Mouse (Mus musculus): ENCODE results near the gene Apon. TPM values are rescaled to one million over a fixed set of nuclear protein-coding genes. Genes with fewer than 3 reads are reported as not detected.

Apon gene
- polyA plus RNA-seq (2017; shearing (Covaris generic)), result not detected

DNA sequence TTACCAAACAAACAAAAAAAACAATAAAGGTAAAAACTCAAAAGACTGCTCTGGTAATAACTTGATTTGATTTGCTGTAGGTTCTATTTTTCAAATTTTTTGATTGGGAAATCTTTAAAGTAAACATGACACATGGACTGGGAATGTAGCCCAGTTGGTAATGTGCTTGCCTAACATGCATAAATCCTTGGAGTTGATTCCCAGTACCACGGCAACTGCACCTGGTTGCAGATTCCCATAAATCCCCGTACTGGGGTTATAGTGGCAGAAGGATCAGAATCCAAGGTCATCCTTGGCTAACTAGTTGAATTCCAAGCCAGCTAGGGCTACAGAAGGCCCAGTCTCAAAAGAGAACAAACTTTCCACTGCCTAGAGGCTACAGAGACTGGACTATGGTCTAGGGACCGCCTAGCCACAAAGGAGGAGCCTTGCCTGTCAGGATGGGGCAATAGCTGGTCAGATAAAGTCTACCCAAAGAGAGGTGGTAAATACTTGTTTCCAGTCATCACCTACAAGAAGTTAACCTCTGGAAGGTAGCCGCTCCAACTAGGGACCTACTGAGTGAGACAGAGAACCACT is at the start of gene Apon:
Gene Apon, plus strand, starts transcription at position 420 of the 579 bp plus-strand sequence.

DNA sequence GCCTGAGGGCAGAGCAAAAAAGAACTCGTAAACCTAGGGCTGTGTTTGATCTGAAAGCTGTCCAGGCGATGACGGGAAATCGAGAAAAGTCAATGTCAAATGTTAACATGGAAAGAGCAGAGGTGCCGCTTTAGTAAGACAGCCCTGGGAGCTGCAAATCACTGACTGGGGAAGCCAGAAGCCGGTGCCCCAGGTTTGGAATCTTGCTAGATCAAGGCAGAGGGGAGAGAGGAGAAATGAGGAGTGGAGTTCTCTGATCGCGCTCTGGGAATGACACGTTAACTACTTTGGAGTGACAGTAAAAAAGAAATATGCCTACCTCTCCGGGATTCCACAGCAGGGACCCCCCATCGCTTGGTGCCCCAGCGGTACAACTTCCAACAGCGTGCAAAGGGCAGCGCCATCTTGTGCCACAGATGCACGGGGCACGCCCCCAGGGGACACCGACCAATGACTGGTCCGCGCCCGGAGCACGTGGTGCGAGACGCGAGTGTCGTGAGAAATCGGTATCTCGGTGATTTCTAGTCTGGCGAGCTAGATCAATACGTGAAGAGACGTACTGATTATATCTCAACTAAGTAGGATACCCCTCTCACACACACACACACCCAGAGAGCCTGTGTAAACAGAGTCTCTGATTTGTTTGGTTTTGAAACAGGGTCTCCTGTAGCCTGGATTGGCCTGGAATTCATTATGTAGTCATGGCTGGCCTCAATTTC is 42.3 kb upstream of the Apon start, which contains the start of gene Spryd4:
Gene Spryd4, minus strand, starts transcription at position 418 of the 719 bp plus-strand sequence.

DNA sequence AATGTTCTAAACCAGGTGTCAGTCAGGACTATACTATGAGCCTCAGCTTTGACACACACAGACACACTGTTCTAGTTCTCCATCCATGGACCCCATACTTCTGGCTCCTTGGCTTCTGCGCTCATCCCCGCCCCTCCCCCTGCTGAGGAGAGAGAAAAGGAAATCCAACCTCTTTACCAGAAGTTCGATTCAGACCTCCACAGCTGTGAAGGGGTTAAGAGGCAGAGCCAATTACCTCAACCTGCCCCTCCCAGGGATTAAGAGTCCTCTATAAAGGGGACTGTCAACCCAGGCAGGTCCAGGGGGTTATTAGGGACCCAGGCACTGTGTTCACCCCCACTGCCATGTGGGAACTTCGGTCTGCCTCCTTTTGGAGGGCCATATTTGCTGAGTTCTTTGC is 28.4 kb upstream of the Apon start, which contains the start of gene Mip:
Gene Mip, plus strand, starts transcription at position 301 of the 400 bp plus-strand sequence.

DNA sequence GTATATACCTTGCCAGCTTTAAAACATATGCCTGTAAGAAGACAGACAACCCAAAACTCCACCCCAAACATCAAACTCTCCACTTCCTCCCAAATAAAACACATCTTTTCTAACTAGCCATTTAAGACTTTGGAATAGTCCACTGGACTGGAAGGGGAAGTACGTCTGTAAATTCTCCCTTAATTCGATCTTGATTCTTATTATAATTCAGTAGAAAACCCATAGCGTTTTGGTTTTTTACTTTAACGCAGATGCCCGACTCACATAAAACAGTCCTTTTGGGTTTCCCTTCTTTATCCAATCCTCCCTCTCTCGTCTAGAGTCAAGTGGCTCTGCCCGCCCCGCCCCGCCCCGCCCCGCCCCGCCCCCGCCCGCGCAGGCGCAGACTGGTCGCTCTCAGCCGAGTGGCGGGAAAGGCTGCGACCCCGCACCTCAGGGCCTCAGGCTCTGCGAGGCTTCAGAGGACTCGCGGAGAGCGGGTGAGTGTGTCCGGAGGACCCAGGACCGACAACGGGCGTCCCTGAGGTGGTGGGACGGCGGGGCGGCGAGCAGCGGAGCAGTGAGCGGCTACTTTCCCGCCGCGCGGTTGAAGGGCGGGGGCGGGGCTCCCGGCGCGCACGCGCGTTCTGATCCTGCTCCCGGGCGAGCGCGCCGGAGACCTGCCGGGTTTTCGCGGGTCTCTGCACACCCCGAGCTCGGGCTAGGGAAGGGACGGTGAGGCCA is 22.0 kb upstream of the Apon start, which contains the start of gene Timeless:
Gene Timeless, plus strand, starts transcription at position 369 of the 723 bp plus-strand sequence.

DNA sequence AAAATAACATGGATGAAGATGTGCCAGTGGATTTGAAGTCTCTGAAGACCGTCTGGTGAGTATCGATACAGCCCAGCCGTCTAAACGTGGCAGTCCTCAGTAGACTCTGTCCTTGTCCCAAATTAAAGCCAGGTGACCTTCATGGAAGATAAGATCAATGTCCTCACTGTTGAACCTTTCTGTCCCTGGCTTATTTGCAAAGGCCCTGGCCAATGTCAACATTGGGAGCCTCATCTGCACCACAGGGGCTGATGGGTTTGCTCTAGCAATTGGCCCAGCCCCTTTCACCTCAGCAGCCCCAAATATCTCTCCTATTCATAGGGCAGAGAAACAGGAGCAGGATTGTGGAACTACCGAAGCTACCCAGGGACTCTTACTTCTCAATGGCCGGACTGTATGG is 14.5 kb downstream of the Apon start, which contains the start of gene Apof:
Gene Apof, plus strand, starts transcription at position 301 of the 400 bp plus-strand sequence.

DNA sequence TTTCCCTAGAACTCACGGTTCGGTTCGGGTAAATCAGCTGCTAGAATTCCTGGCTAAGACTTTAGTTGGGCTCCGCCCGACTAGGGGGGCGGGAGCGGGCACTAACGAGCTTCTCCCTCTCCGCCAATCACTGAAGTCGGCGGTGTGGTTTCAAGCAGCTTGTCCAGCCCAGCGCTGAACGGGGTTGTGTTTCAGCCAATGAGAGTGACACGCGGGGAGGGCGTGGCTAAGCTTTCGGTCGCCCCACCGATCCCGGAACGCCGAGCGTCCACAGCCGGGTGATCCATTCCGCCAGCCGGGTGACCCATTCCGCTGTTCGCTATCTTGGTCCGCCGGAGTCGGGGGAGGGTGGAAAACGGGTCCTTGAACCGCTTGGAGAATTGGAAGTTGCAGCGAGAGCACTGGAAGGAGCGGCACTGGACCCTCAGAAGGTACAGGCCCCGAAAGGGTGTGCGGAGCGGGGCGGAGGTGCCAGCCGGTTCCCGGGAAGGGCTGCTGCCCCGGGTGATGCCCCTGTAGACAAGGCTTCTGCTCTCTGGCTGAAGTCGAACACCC is 16.5 kb downstream of the Apon start, which contains the start of gene Stat2:
Gene Stat2, plus strand, starts transcription at position 273 of the 555 bp plus-strand sequence.

DNA sequence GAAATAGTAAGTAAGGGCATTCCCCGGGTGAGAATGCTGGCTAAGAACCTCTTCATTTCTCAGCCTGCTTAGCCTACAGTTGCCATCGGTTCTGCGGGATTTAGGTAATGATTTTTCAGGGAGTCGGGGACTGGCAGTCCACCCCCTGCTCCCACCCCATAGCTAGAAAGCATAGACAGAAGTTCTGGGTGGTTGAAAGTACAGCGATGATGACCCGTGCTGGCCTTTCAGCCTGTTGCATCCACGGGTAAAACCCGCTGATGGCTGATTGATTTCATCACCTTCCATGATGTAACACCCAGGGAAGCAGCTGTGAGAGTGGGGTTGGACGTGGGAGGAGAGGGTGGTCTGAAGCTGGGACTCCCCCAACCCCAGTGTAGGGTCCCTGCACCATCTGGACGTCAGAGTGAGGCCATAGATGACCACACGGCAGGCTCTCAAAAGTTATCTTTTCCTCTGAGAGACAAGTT is 44.8 kb downstream of the Apon start, which contains the start of gene Il23a:
Gene Il23a, minus strand, starts transcription at position 51 of the 470 bp plus-strand sequence.

DNA sequence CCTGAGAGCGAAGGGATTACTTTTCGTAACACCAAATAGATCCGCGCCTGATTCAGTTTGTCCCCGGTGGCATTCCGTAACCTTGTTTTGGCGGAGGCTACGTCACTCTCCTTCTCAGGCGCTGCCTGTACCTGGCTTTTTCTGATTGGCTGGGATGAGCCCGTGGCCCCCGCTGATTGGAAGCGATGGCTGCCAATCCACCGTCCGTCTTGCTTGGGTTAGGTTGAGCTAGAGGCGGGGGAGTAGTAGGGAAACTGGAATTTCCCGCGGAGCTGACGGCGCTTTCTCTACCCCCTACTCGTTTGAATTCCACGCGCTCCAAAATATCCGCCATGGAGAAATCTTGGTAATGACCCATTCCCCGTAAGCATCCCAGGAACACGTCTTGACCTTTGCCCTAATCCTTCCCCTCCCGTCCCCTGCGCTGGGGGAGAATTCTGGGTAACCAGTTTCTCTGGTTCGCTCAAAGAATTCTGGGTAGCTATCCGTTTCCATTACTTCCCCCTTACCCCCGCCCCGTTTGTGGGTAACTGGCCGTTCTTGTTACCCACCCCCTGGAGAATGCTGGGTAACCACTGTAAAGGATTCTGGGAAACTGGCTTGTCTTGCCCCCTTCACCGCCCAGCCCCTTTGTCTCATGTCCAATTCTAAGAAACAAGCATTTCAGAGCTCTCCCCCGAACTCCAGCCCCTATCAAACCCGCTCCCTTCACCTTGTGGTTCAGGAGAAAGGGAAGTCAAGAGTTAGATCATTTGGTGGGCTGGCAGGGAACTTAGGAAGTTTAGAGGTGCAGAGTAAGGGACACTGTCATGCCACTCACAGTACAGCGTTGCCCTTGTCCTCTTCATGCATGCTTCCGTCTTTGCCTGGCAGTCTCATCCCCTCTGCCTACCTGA is 49.5 kb downstream of the Apon start, which contains the start of gene Pan2:
Gene Pan2, plus strand, starts transcription at position 210 of the 896 bp plus-strand sequence.

Other genes starting within 250 kb of the Apon start
- not detected for gene Hsd17b6, start 246.5 kb upstream of the Apon start, polyA plus RNA-seq (2017; shearing (Covaris generic))
- 20.3 TPM for gene Prim1, start 238.9 kb upstream of the Apon start, polyA plus RNA-seq (2017; shearing (Covaris generic))
- gene Naca, start 218.5 kb upstream of the Apon start, polyA plus RNA-seq (2017; shearing (Covaris generic)), result 675 TPM
- gene Ptges3, start 195.1 kb upstream of the Apon start, polyA plus RNA-seq (2017; shearing (Covaris generic)), result 94.5 TPM
- 1,218 TPM for gene Atp5b, start 170.8 kb upstream of the Apon start, polyA plus RNA-seq (2017; shearing (Covaris generic))
- gene Baz2a, start 162.5 kb upstream of the Apon start, polyA plus RNA-seq (2017; shearing (Covaris generic)), result 80.6 TPM
- gene Rbms2, start 73.8 kb upstream of the Apon start, polyA plus RNA-seq (2017; shearing (Covaris generic)), result 36.9 TPM
- gene Gls2, start 59.6 kb upstream of the Apon start, polyA plus RNA-seq (2017; shearing (Covaris generic)), result 0.23 TPM
- gene Spryd4, start 42.3 kb upstream of the Apon start, polyA plus RNA-seq (2017; shearing (Covaris generic)), result 15.9 TPM
- not detected for gene Mip, start 28.3 kb upstream of the Apon start, polyA plus RNA-seq (2017; shearing (Covaris generic))
- gene Timeless, start 22.0 kb upstream of the Apon start, polyA plus RNA-seq (2017; shearing (Covaris generic)), result 25.1 TPM
- gene Apof, start 14.6 kb downstream of the Apon start, polyA plus RNA-seq (2017; shearing (Covaris generic)), result not detected
- 100 TPM for gene Stat2, start 16.5 kb downstream of the Apon start, polyA plus RNA-seq (2017; shearing (Covaris generic))
- not detected for gene Il23a, start 44.7 kb downstream of the Apon start, polyA plus RNA-seq (2017; shearing (Covaris generic))
- gene Pan2, start 49.2 kb downstream of the Apon start, polyA plus RNA-seq (2017; shearing (Covaris generic)), result 45.1 TPM
- 156 TPM for gene Cnpy2, start 68.4 kb downstream of the Apon start, polyA plus RNA-seq (2017; shearing (Covaris generic))
- gene Cs, start 83.6 kb downstream of the Apon start, polyA plus RNA-seq (2017; shearing (Covaris generic)), result 181 TPM
- gene Coq10a, start 114.9 kb downstream of the Apon start, polyA plus RNA-seq (2017; shearing (Covaris generic)), result 12.2 TPM
- 2.6 TPM for gene Ankrd52, start 123.0 kb downstream of the Apon start, polyA plus RNA-seq (2017; shearing (Covaris generic))
- gene Slc39a5, start 147.1 kb downstream of the Apon start, polyA plus RNA-seq (2017; shearing (Covaris generic)), result 0.13 TPM
- 128 TPM for gene Nabp2, start 157.4 kb downstream of the Apon start, polyA plus RNA-seq (2017; shearing (Covaris generic))
- 47.8 TPM for gene Rnf41, start 157.6 kb downstream of the Apon start, polyA plus RNA-seq (2017; shearing (Covaris generic))
- gene Smarcc2, start 205.2 kb downstream of the Apon start, polyA plus RNA-seq (2017; shearing (Covaris generic)), result 131 TPM
- gene Myl6, start 240.0 kb downstream of the Apon start, polyA plus RNA-seq (2017; shearing (Covaris generic)), result 1,659 TPM
- gene Myl6b, start 244.6 kb downstream of the Apon start, polyA plus RNA-seq (2017; shearing (Covaris generic)), result 3.1 TPM

All from activated CD4-positive, CD25-positive, alpha-beta regulatory T cell, adult 9 weeks (primary cell).